Mouse (Mus musculus) liver, embryonic 11.5 days (tissue): ENCODE data around the gene Wasf2. TPM values are rescaled to one million over a fixed set of nuclear protein-coding genes. Genes with fewer than 3 reads are reported as not detected.

Source experiments
- ATAC-seq: fragments of 200-750 bp; cut with Nextera tagmentation; replicated peaks from 2 replicates; pipeline ENCODE4 v1.8.0; 2017; ENCODE audit warnings: moderate number of reproducible peaks, mild to moderate bottlenecking, moderate TSS enrichment, moderate library complexity; ENCODE audit not compliant: low FRiP score
- DNase-seq: peaks from one replicate; pipeline ENCODE4 v3.0.0-alpha.2; 2017; ENCODE audit warnings: low spot score
- H3K27ac ChIP-seq: fragments of 300-500 bp; sonication (generic); 2 replicates; pipeline ENCODE4 v1.5.1; 2014; ENCODE audit warnings: mild to moderate bottlenecking, low read depth, low read length, control low read depth
- H3K27me3 ChIP-seq: fragments of 300-500 bp; sonication (generic); replicated peaks from 2 replicates; pipeline ENCODE4 v1.6.1; 2014; ENCODE audit warnings: low read length, mixed read lengths; ENCODE audit not compliant: control insufficient read depth, insufficient read depth
- H3K36me3 ChIP-seq: fragments of 300-500 bp; sonication (generic); 2 replicates; pipeline ENCODE4 v1.6.1; 2014; ENCODE audit warnings: mild to moderate bottlenecking, low read length, moderate library complexity, mixed read lengths; ENCODE audit not compliant: control insufficient read depth, insufficient read depth
- H3K4me1 ChIP-seq: fragments of 300-500 bp; sonication (generic); replicated peaks from 2 replicates; pipeline ENCODE4 v1.6.1; 2014; ENCODE audit warnings: low read length, mixed read lengths; ENCODE audit not compliant: control insufficient read depth, insufficient read depth
- H3K4me2 ChIP-seq: fragments of 300-500 bp; sonication (generic); 2 replicates; pipeline ENCODE4 v1.6.1; 2014; ENCODE audit warnings: mild to moderate bottlenecking, control low read depth, moderate library complexity
- H3K4me3 ChIP-seq: fragments of 300-500 bp; sonication (generic); 2 replicates; pipeline ENCODE4 v1.5.1; 2014; ENCODE audit warnings: low read depth, low read length, control low read depth
- H3K9ac ChIP-seq: fragments of 300-500 bp; sonication (generic); 2 replicates; pipeline ENCODE4 v1.6.1; 2014; ENCODE audit warnings: low read depth, low read length, control low read depth
- H3K9me3 ChIP-seq: fragments of 300-500 bp; sonication (generic); 2 replicates; pipeline ENCODE4 v1.6.1; 2016; ENCODE audit warnings: low read length, inconsistent platforms, mixed read lengths; ENCODE audit not compliant: control insufficient read depth
- WGBS: fragments of 180-500 bp; shearing (Covaris S2); extraction: QIAGEN DNeasy Blood & Tissue Kit; methylation state at CpG from one replicate; pipeline ENCODE4 v1.1.7; 2014; 5-methylcytosine and 5-hydroxymethylcytosine counted together
- polyA plus RNA-seq: library from polyadenylated mRNA; unstranded; fragments of >200 nt; fragmentation: Nextera tagmentation; extraction: Ambion mirVana; gene quantifications from 2 replicates; pipeline ENCODE4 v1.2.1, GENCODE M21; 2014

The Wasf2 gene
- polyA plus RNA-seq, 1 experiment from 2014 or later, result 42.2 TPM

GRCm38 (mm10) chr4:133117556-133118411, 12.5 kb upstream of the Wasf2 start:
- H3K4me1 ChIP-seq, result peaks cover 19% of the 10 kb centered on the region
- 29% methylated on average over 18 of the region's 18 CpGs for WGBS
- H3K4me3 ChIP-seq, result peak overlapping the region; percentile 10; the same call in 1 of the 2 replicates

GRCm38 (mm10) chr4:133118775-133119375, 11.4 kb upstream of the Wasf2 start:
- peaks cover 19% of the 10 kb centered on the region for H3K4me1 ChIP-seq
- no peaks in the 10 kb centered on the region for H3K9me3 ChIP-seq
- H3K36me3 ChIP-seq, result no peaks in the 10 kb centered on the region
- DNase-seq (no peak), ATAC-seq (no peak)
- WGBS, result 82% methylated on average over 6 of the region's 6 CpGs
- H3K9ac ChIP-seq, result no peak overlapping the region
- no peaks in the 10 kb centered on the region for H3K27me3 ChIP-seq
- H3K4me2 ChIP-seq, result no peak overlapping the region
- no peak overlapping the region for H3K27ac ChIP-seq
- no peak overlapping the region for H3K4me3 ChIP-seq

More at GRCm38 (mm10) chr4:133117556-133118411, 12.5 kb upstream of the Wasf2 start:
- 0 out of 2 replicates have a peak, but pooled peaks have one; percentile 31 for ATAC-seq
- Histone ChIP-seq H3K9me3 (no peaks in the 10 kb centered on the region), H3K36me3 (no peaks in the 10 kb centered on the region), H3K27me3 (no peaks in the 10 kb centered on the region), H3K27ac (peak overlapping the region; percentile 87), H3K4me2 (peak overlapping the region; percentile 28), H3K9ac (peak overlapping the region; percentile 30; the same call in 1 of the 2 replicates)
- peak; percentile 51 for DNase-seq

- Histone ChIP-seq H3K9ac (no peak overlapping the region), H3K4me2 (no peak overlapping the region), H3K4me3 (no peak overlapping the region), H3K36me3 (no peaks in the 10 kb centered on the region; the same call in 1 of the 2 replicates), H3K27me3 (no peaks in the 10 kb centered on the region), H3K9me3 (0 out of 2 replicates have a peak, but pooled peaks cover 3% of the 10 kb centered on the region), H3K4me1 (peaks cover 19% of the 10 kb centered on the region), H3K27ac (no peak overlapping the region)
- DNase-seq (no peak), ATAC-seq (no peak)
- WGBS, result 89% methylated on average over 6 of the region's 6 CpGs
Measured at GRCm38 (mm10) chr4:133119579-133119978, 10.7 kb upstream of the Wasf2 start.

- 0 out of 2 replicates have a peak, but pooled peaks cover 3% of the 10 kb centered on the region for H3K9me3 ChIP-seq
- WGBS, result 30% methylated on average over 11 of the region's 11 CpGs
- no peak overlapping the region for H3K9ac ChIP-seq
- no peak overlapping the region for H3K27ac ChIP-seq
- H3K4me3 ChIP-seq, result no peak overlapping the region
- DNase-seq (no peak), ATAC-seq (no peak)
- no peaks in the 10 kb centered on the region; the same call in 1 of the 2 replicates for H3K36me3 ChIP-seq
- peaks cover 19% of the 10 kb centered on the region for H3K4me1 ChIP-seq
- no peaks in the 10 kb centered on the region for H3K27me3 ChIP-seq
- no peak overlapping the region for H3K4me2 ChIP-seq
Measured at GRCm38 (mm10) chr4:133120833-133121321, 9.4 kb upstream of the Wasf2 start.

- Histone ChIP-seq H3K36me3 (no peaks in the 10 kb centered on the region; the same call in 1 of the 2 replicates), H3K4me3 (no peak overlapping the region), H3K27ac (no peak overlapping the region), H3K9me3 (0 out of 2 replicates have a peak, but pooled peaks cover 3% of the 10 kb centered on the region), H3K27me3 (no peaks in the 10 kb centered on the region), H3K4me2 (no peak overlapping the region), H3K4me1 (peaks cover 18% of the 10 kb centered on the region), H3K9ac (no peak overlapping the region)
- no peak for ATAC-seq
- 62% methylated on average over 1 of the region's 1 CpGs for WGBS
- no peak for DNase-seq
Measured at GRCm38 (mm10) chr4:133121416-133121815, 8.9 kb upstream of the Wasf2 start.

- Histone ChIP-seq H3K4me2 (no peak overlapping the region), H3K9me3 (0 out of 2 replicates have a peak, but pooled peaks cover 3% of the 10 kb centered on the region), H3K27me3 (no peaks in the 10 kb centered on the region), H3K36me3 (no peaks in the 10 kb centered on the region; the same call in 1 of the 2 replicates), H3K4me3 (no peak overlapping the region), H3K27ac (no peak overlapping the region), H3K4me1 (peaks cover 12% of the 10 kb centered on the region), H3K9ac (no peak overlapping the region)
- 19% methylated on average over 5 of the region's 5 CpGs for WGBS
- no peak for ATAC-seq
- DNase-seq, result no peak
Measured at GRCm38 (mm10) chr4:133121974-133122637, 8.2 kb upstream of the Wasf2 start.

- Histone ChIP-seq H3K4me3 (no peak overlapping the region), H3K27me3 (no peaks in the 10 kb centered on the region), H3K36me3 (no peaks in the 10 kb centered on the region; the same call in 1 of the 2 replicates), H3K9me3 (0 out of 2 replicates have a peak, but pooled peaks cover 3% of the 10 kb centered on the region), H3K4me1 (peaks cover 18% of the 10 kb centered on the region), H3K4me2 (no peak overlapping the region), H3K27ac (no peak overlapping the region), H3K9ac (no peak overlapping the region)
- WGBS, result 53% methylated on average over 3 of the region's 3 CpGs
- no peak for DNase-seq
- ATAC-seq, result no peak
Measured at GRCm38 (mm10) chr4:133127079-133127478, 3.2 kb upstream of the Wasf2 start.

GRCm38 (mm10) chr4:133127894-133128293, 2.4 kb upstream of the Wasf2 start:
- WGBS, result 84% methylated on average over 4 of the region's 4 CpGs
- Histone ChIP-seq H3K4me1 (peaks cover 19% of the 10 kb centered on the region), H3K4me3 (no peak overlapping the region)

More at GRCm38 (mm10) chr4:133127894-133128293, 2.4 kb upstream of the Wasf2 start:
- Histone ChIP-seq H3K9ac (no peak overlapping the region), H3K9me3 (0 out of 2 replicates have a peak, but pooled peaks cover 3% of the 10 kb centered on the region), H3K27ac (no peak overlapping the region), H3K4me2 (no peak overlapping the region), H3K36me3 (no peaks in the 10 kb centered on the region; the same call in 1 of the 2 replicates), H3K27me3 (no peaks in the 10 kb centered on the region)
- DNase-seq (no peak), ATAC-seq (no peak)
